Mouse (Mus musculus): ENCODE data around the gene Pde6h.

DNA sequence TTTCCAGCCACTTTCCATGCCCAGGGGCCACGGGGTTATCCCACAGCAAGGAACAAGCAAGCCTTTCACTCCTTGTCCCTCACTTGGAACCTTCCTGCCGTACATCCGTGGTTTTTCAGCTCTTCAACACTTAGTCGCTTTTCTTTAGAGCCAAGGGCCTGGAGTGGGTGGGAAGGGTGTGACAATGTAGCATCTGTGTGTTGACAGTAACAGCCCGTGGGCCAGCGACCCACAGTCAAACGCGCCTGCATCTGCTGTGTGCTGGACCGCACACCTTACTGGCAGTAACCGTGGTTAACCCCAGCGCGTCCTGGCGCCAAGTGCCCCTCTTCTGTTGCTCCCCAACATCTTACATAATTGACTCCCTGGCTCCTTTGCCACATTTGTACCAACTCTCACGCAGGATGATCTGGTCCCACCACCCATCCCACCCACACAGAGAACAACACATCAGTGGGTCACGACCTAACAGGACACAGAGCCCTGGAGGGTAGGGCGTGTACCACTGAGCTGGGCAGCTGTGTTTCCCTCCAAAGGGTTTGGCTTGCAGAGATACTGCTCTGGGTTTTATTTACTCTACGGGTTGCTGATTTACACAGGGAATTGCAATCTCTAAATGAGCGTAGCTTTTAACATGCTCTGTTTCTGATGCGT is 17.2 kb upstream of the Pde6h start:
- no peak for TF ChIP-seq CTCF (IDR thresholded peaks at IDR 0.05; ENCODE audit: control insufficient read depth, insufficient read depth, low read length)
- TF ChIP-seq POLR2A (IDR thresholded peaks at IDR 0.05; ENCODE audit: borderline replicate concordance, control insufficient read depth, low read depth, low read length): no peak

All from bone marrow, adult 2 months (tissue).